Mouse (Mus musculus) urinary bladder, postnatal 25 days (tissue): Measurements from ENCODE around the gene Xlr3c.
"Not testable (repeated sequence)": the region's sequence is repeated elsewhere in the genome, so short reads cannot be mapped to it uniquely, and the experiment has no call there.

ENCODE experiments used
- DNase-seq: peaks from one replicate; pipeline ENCODE4 v3.0.0; 2022; ENCODE audit warnings: low spot score

Xlr3c gene

DNA sequence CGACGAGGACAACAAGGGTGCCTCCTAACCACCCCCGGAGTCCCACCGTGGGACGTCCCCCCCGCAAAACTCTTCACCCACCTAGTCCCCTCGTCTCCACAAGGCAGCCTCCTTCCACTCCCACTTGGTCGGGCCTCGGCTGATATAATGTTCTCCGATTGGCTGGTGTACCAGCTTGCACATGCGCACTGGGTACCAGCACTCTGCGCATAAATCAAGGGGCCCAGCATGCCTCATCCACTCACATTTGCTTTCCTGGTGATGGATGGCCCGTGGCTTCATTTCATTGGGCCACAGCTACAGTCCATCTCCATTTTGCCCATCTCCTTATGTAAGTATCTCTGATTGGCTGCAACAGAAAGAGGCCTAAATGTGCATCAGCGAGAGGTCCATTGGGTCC lies at the start of gene Xlr3c:
Gene Xlr3c (minus strand): TSS at position 121 of the 400 bp plus-strand sequence.
- DNase-seq: not testable (repeated sequence)

DNA sequence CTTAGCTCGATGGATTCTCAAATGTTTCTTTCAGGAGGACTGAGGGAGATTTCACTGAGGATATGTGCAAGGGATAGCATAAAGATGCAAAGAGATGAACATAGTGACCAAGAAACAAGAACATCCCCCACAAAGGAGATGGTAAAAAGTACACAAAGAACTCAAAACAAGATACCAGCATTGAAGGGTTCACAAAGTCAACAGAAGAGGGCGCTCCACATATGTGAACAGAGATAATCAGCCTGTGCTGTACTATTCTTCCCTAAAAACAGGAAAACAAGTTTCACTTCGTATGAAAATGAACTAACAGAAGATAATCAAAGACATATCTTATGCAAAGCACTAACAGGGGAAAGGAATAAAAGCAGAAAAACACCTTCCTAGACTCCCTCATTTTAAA lies 47.3 kb upstream of the Xlr3c start:
- peak; percentile 8 for DNase-seq

DNA sequence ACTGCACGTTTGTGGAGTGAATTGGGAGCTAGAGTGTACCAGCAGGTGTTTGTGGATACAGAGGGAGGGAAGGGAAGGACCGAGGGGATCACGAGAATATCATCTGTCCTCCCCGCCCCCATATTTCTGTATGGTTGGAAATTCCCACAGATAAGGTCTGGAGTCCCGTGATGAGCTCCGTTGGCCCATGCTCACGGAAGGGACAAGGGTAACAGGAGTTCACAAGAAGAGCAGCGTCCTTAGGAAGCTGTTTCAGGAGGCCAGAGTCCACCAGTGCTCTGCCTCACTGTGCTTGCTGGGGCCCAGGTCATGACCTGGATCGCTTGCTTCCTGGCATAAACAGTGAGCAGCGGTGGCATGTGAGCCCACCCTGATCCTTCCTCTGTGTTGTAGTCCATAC lies 30.6 kb upstream of the Xlr3c start:
- DNase-seq: not testable (repeated sequence)

DNA sequence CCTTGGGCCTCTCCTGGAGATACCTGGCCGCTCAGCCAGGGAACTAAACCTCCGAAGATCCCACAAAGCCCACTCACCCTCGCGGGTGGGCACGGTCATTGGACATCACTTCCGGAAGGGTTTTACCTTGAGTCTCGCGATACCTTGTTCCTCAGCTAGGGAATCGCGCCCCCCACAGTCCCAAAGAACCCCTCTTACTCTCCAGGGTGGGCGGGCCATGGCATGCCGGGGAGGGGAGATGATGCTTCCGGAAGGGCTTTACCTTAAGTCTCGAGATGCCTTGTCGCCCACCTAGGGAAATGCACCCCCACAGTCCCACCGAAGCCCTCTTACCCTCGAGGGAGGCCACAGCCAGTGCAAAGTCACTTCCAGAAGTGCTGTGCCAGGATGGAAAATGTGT lies 27.7 kb upstream of the Xlr3c start, which contains the start of the genes Xlr5a and Xlr5c:
Gene Xlr5a (minus strand): TSS at position 101 of the 400 bp plus-strand sequence.
Gene Xlr5c (minus strand): TSS at position 101 of the 400 bp plus-strand sequence.
- DNase-seq: not testable (repeated sequence)

DNA sequence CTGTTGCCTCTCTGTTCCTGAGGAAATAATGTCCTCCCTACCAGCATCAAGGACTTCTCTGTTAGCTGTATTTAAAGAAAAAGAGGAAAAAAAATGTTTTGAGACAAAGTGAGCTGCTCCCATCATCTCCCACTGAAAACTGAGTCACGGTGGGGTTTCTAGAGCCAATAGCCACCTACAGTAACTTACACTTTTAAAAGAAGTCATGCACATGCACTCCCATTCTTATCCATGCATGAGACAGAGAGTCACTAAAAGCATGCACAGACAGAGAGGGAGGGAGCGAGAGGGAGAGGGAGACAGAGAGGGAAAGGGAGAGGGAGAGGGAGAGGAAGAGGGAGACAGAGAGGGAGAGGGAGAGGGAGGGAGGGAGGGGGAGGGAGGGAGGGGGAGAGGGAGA lies 2.8 kb downstream of the Xlr3c start:
- DNase-seq: not testable (repeated sequence)

DNA sequence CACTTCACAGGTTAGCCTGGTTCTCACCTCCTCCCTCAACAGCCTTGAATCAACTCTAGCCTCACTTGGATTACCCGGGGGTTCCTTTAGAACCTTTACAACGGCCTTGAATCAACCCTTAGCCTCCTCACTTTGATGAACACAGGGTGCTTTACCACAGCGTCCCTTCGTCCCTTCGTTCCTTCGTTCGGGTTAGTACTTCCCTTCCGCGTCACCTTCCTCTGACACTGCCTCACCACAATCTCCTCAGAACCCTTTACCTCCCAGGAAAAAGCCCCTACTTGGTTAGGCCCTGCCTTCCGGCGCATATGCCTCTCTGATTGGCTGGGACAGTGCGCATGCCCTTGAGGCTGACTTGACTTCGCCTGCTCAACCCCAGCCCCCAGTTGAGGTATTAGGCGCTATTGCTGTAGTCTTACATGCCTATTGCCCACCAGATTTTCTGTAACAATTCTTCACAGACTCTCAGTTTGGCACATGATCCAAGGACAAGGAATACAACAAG lies 22.3 kb downstream of the Xlr3c start, which contains the start of gene Xlr4c:
Gene Xlr4c (minus strand): TSS at position 310 of the 505 bp plus-strand sequence.
- DNase-seq: not testable (repeated sequence)

DNA sequence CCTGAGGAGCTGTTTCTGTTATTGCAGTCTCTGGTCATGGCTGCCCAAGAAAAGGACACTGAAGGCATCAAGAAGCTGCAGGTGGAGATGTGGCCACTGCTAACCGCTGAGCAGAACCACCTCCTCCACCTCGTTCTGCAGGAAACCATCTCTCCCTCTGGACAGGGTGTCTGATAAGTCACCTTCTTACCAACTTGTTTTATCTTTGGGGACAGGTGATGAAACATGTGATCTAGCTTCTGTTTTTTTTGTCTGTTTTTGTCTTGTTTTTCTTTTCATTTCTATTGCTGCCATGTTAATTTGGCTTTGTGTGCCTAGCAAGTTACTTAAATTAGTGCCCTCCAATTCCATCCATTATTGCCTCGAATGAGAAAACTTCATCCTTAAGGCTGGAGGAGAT lies 35.9 kb downstream of the Xlr3c start:
- no peak for DNase-seq

DNA sequence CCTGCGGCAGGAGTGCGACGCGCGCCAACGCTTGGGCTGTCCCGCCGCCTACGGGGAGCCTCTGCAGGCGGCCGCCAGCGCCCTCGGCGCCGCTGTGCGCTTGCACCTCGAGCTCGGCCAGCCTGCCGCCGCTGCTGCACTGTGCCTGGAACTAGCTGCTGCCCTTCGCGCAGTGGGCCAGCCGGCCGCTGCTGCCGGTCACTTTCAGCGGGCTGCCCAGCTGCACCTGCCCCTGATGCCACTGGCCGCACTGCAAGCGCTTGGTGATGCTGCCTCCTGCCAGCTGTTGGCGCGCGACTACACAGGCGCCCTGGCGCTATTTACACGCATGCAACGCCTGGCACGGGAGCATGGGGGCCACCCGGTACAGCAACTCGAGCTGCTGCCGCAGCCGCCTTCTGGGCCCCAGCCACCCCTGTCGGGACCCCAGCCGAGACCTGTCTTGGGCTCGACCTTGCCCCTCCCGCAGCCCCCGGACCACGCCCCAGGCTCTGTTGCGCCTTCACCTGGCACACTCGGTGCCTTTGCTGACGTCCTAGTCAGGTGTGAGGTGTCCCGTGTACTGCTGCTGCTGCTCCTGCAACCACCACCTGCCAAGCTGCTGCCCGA lies 36.5 kb downstream of the Xlr3c start:
- DNase-seq: peak; percentile 27

DNA sequence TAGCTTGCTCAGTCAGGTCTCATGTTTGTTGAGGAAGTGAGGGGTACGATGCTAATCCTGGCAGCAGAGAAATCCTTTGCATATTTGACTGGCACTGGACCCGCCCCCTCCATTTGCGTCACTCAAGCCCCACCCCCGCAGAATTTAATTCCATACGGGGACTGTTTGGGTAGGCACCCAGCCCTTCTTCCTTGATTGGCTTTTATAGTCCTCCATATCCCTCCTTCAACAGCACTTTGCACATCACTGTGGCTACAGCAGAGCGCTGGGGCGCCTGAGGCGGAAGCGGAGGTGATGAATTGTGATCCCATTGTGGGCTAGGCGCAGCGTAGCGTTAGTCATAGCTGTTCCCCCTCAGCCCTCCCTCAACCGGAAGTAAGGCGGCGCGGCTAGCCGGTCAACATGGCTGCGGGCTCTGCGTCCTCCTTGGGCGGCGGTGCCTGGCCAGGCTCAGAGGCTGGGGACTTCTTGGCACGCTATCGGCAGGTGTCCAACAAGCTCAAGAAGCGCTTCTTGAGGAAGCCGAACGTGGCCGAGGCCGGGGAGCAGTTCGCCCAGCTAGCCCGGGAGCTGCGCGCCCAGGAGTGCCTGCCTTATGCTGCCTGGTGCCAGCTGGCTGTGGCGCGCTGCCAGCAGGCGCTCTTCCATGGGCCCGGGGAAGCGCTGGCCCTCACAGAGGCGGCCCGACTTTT lies 37.1 kb downstream of the Xlr3c start, which contains the start of gene F8a:
Gene F8a (plus strand): TSS at position 378 of the 692 bp plus-strand sequence.
- DNase-seq: peak; percentile 62

DNA sequence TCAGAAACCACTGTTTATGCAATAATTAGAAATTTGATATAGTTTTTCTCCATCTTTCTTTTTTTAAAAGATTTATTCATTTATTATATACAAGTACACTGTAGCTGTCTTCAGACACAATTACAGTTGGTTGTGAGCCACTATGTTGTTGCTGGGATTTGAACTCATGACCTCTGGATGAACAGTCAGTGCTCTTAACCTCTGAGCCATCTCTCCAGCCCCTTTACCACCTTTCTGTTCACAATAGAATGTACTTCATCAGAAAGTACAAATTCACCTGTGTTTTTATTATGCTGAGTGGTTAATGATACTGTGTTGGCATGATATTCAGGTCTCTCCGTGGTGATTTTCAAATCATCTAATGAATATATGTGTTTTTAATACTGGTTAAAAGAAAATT lies 39.8 kb downstream of the Xlr3c start:
- DNase-seq: no peak

DNA sequence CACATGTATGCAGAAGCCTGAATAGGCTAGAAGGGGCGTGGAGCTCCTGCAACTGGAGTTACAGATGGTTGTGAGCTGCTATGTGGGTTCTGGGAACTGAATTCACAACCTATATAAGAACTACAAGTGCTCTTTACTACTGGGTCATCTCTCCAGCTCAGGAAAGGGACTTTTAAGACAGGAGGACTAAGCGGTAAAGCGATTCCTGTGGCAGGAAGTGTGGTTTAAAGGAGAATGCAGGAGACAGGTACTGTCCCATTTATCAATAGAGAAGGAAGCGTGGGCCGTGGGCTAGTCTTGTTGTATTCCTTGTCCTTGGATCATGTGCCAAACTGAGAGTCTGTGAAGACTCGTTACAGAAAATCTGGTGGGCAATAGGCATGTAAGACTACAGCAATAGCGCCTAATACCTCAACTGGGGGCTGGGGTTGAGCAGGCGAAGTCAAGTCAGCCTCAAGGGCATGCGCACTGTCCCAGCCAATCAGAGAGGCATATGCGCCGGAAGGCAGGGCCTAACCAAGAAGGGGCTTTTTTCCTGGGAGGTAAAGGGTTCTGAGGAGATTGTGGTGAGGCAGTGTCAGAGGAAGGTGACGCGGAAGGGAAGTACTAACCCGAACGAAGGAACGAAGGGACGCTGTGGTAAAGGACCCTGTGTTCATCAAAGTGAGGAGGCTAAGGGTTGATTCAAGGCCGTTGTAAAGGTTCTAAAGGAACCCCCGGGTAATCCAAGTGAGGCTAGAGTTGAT lies 51.2 kb downstream of the Xlr3c start, which contains the start of gene Xlr4b:
Gene Xlr4b (plus strand): TSS at position 515 of the 746 bp plus-strand sequence.
- not testable (repeated sequence) for DNase-seq
